In genomic region chr8:104539566-104539965, GRCm38 (mm10) we compare ENCODE assay signal across 13 mouse cellular contexts. TPM values are rescaled to one million over a fixed set of nuclear protein-coding genes. Genes with fewer than 3 reads are reported as not detected.
DNase-seq lines count a peak whose midpoint lies in the region; ATAC-seq lines count a peak whose summit lies in the region.
"Had no signal": no experiment of that assay in that cellular context is flagged by ENCODE, and none has a peak within 500 bp of the region (broad histone marks: within the 10 kb centered on the region; RNA-seq: fewer than 3 reads in every experiment).

No protein-coding gene starts in this region.

- H3K4me2 ChIP-seq in midbrain, embryonic 15.5 days, result no peak overlapping the region

- H3K27me3 ChIP-seq in midbrain, embryonic 10.5 days (ENCODE audit: low read depth, poor library complexity, severe bottlenecking), result peaks cover 83% of the 10 kb centered on the region
- H3K27me3 ChIP-seq in midbrain, embryonic 15.5 days (replicated peaks), result peaks cover 46% of the 10 kb centered on the region

- H3K4me1 ChIP-seq in midbrain, embryonic 10.5 days, result peaks cover 30% of the 10 kb centered on the region
- peaks cover 26% of the 10 kb centered on the region for H3K4me1 ChIP-seq in midbrain, embryonic 15.5 days

- WGBS in midbrain, embryonic 10.5 days, result 91% methylated on average over 2 of the region's 2 CpGs
- WGBS in midbrain, embryonic 15.5 days, result 86% methylated on average over 2 of the region's 2 CpGs

- H3K36me3 ChIP-seq in midbrain, embryonic 10.5 days, result no peaks in the 10 kb centered on the region
- no peaks in the 10 kb centered on the region for H3K36me3 ChIP-seq in midbrain, embryonic 15.5 days (replicated peaks)
- H3K36me3 ChIP-seq: heart, embryonic 12.5 days; hindbrain, embryonic 13.5 days; midbrain, embryonic 12.5 days had no signal

- no peak overlapping the region for H3K9ac ChIP-seq in midbrain, embryonic 15.5 days
- H3K9ac ChIP-seq: heart, embryonic 12.5 days; hindbrain, embryonic 13.5 days; midbrain, embryonic 12.5 days had no signal

- ATAC-seq in midbrain, embryonic 15.5 days (replicated peaks), result no peak

- DNase-seq in cerebellum, adult 9-10 months, result peak; percentile 66
- no peak for DNase-seq in cerebellum, postnatal 4 days (ENCODE audit: low spot score in 2 of 2)
- DNase-seq in midbrain, embryonic 10.5 days (ENCODE audit: low spot score), result peak; percentile 10
- DNase-seq in cerebellum, postnatal 14 days, result peak; percentile 49 to 54
- peak; percentile 58 to 68 for DNase-seq in right cerebral cortex, postnatal 10 days (ENCODE audit: low spot score in 2 of 2)
- no peak for DNase-seq in spleen, adult 12 weeks (ENCODE audit: low spot score)
- DNase-seq in urinary bladder, adult 2 months (ENCODE audit: low spot score), result no peak
- DNase-seq: kidney, adult 18-20 months had no signal

- no peak overlapping the region for H3K4me3 ChIP-seq in midbrain, embryonic 10.5 days
- H3K4me3 ChIP-seq in midbrain, embryonic 15.5 days, result no peak overlapping the region
- H3K4me3 ChIP-seq: heart, embryonic 12.5 days had no signal

- no peaks in the 10 kb centered on the region for H3K9me3 ChIP-seq in midbrain, embryonic 10.5 days (replicated peaks)
- no peaks in the 10 kb centered on the region for H3K9me3 ChIP-seq in midbrain, embryonic 15.5 days
- H3K9me3 ChIP-seq: heart, embryonic 12.5 days; hindbrain, embryonic 13.5 days; midbrain, embryonic 12.5 days had no signal

- no peak overlapping the region for H3K27ac ChIP-seq in midbrain, embryonic 10.5 days (replicated peaks)
- no peak overlapping the region for H3K27ac ChIP-seq in midbrain, embryonic 15.5 days
- H3K27ac ChIP-seq: hindbrain, embryonic 13.5 days; midbrain, embryonic 12.5 days had no signal

RNA-seq across cellular contexts. Expression of gene Car7, which starts 5.1 kb away (rescaled TPM):
- polyA plus RNA-seq in midbrain, embryonic 10.5 days (2016; fragmentation: Nextera tagmentation; extraction: Ambion mirVana), result 0.86 and 1.2 TPM in 2 replicates
- 3.2 and 4.2 TPM in 2 replicates for polyA plus RNA-seq in midbrain, embryonic 15.5 days (2015; fragmentation: Nextera tagmentation; extraction: Ambion mirVana)
- 3.5 and 4.7 TPM in 2 replicates for polyA plus RNA-seq in urinary bladder, adult 2 months (2012; rRNA removed)

RNA-seq across cellular contexts. Expression of gene Nae1, which starts 5.1 kb away (rescaled TPM):
- 134 and 139 TPM in 2 replicates for polyA plus RNA-seq in midbrain, embryonic 10.5 days (2016; fragmentation: Nextera tagmentation; extraction: Ambion mirVana)
- polyA plus RNA-seq in midbrain, embryonic 15.5 days (2015; fragmentation: Nextera tagmentation; extraction: Ambion mirVana), result 99.2 and 101 TPM in 2 replicates
- 56.2 and 71.4 TPM in 2 replicates for polyA plus RNA-seq in urinary bladder, adult 2 months (2012; rRNA removed)

RNA-seq across cellular contexts. Expression of gene Terb1, which starts 29.9 kb away (rescaled TPM):
- 0.16 and 0.22 TPM in 2 replicates for polyA plus RNA-seq in midbrain, embryonic 10.5 days (2016; fragmentation: Nextera tagmentation; extraction: Ambion mirVana)
- 0.67 and 0.74 TPM in 2 replicates for polyA plus RNA-seq in midbrain, embryonic 15.5 days (2015; fragmentation: Nextera tagmentation; extraction: Ambion mirVana)
- 0.47 and 0.54 TPM in 2 replicates for polyA plus RNA-seq in urinary bladder, adult 2 months (2012; rRNA removed)
- polyA plus RNA-seq: liver, adult 2 months had no signal

RNA-seq across cellular contexts. Expression of gene Pdp2, which starts 51.7 kb away (rescaled TPM):
- 14.3 and 16.5 TPM in 2 replicates for polyA plus RNA-seq in midbrain, embryonic 10.5 days (2016; fragmentation: Nextera tagmentation; extraction: Ambion mirVana)
- 20.0 and 20.9 TPM in 2 replicates for polyA plus RNA-seq in midbrain, embryonic 15.5 days (2015; fragmentation: Nextera tagmentation; extraction: Ambion mirVana)
- 6.1 and 7.2 TPM in 2 replicates for polyA plus RNA-seq in urinary bladder, adult 2 months (2012; rRNA removed)

Comparison
In these comparisons a context has a peak if more than half of its experiments do, and no peak if none do; other contexts are left out.
1. DNase-seq: peak in cerebellum, adult 9-10 months (single experiment), midbrain, embryonic 10.5 days (single experiment), cerebellum, postnatal 14 days (2 of 2) and right cerebral cortex, postnatal 10 days (2 of 2); none in cerebellum, postnatal 4 days (0 of 2), spleen, adult 12 weeks (single experiment) and urinary bladder, adult 2 months (single experiment).